Mouse (Mus musculus) cerebellum, adult 11-12 months (tissue): ENCODE results near the gene Olfr60.

Experiments
- DNase-seq: peaks from one replicate; pipeline ENCODE4 v3.0.0; 2022

Olfr60 gene

GRCm38 (mm10) chr7:140361571-140361970, at the start of gene Olfr60:
TSS of gene Olfr60 (minus strand) at chr7:140361671.
- no peak for DNase-seq

GRCm38 (mm10) chr7:140402818-140403217, 41.3 kb upstream of the Olfr60 start, which contains the start of gene Olfr531:
TSS of gene Olfr531 (minus strand) at chr7:140402918.
- no peak for DNase-seq

GRCm38 (mm10) chr7:140376911-140377310, 15.4 kb upstream of the Olfr60 start:
- DNase-seq = no peak

- no peak for DNase-seq
Observed at GRCm38 (mm10) chr7:140376231-140376630, 14.8 kb upstream of the Olfr60 start, which contains the start of gene Olfr530. TSS of gene Olfr530 (minus strand) at chr7:140376331.

GRCm38 (mm10) chr7:140374300-140374699, 12.8 kb upstream of the Olfr60 start:
- DNase-seq = no peak

GRCm38 (mm10) chr7:140333717-140334116, 27.8 kb downstream of the Olfr60 start, which contains the start of gene Olfr527:
TSS of gene Olfr527 (plus strand) at chr7:140334017.
- no peak for DNase-seq

- no peak for DNase-seq
Observed at GRCm38 (mm10) chr7:140329766-140330304, 31.6 kb downstream of the Olfr60 start.

- no peak for DNase-seq
Observed at GRCm38 (mm10) chr7:140321135-140321534, 40.3 kb downstream of the Olfr60 start.

GRCm38 (mm10) chr7:140320558-140320957, 40.9 kb downstream of the Olfr60 start, which contains the start of gene Olfr525:
TSS of gene Olfr525 (plus strand) at chr7:140320858.
- no peak for DNase-seq

GRCm38 (mm10) chr7:140319861-140320385, 41.5 kb downstream of the Olfr60 start:
- DNase-seq = no peak

- DNase-seq = no peak
Observed at GRCm38 (mm10) chr7:140299416-140299815, 62.1 kb downstream of the Olfr60 start.

- DNase-seq = no peak
Observed at GRCm38 (mm10) chr7:140296876-140297275, 64.6 kb downstream of the Olfr60 start.

GRCm38 (mm10) chr7:140295746-140296145, 65.7 kb downstream of the Olfr60 start:
- no peak for DNase-seq
